Mouse (Mus musculus) gastrocnemius, postnatal 36 days (tissue): ENCODE measurements at regions not wholly inside any gene's neighbourhood (a gene's known extent, or its start where the extent isn't known, plus 50 kb on each side); places are given as distances from the start of the nearest gene placed in this dataset.
"Not testable (repeated sequence)": the region's sequence is repeated elsewhere in the genome, so short reads cannot be mapped to it uniquely, and the experiment has no call there.

ENCODE experiments used
- DNase-seq, 2 experiments: peaks; one replicate each; pipeline ENCODE4 v3.0.0; 2022
- intact Hi-C: fragments of 180-260 bp; cut with DNase I; formaldehyde crosslinking; loops from one replicate; pipeline ENCODE4 v1.15.1; 2025
- microRNA-seq, 2 experiments: library from miRNA; unstranded; fragments of <30 nt; microRNA quantifications; one replicate each; pipeline ENCODE4 v1.2.0; 2021

GRCm38 (mm10) chr7:47830124-47830523, 151.8 kb downstream of the Mrgpra4 start:
- intact Hi-C loops: loop anchor here (10.0 kb wide), 1 partner anchor 165 kb away; no protein-coding TSS in a partner anchor
- DNase-seq: no peak

GRCm38 (mm10) chr7:47781373-47781772, 180.2 kb upstream of the Mrgpra3 start:
- intact Hi-C loops: no loop called here
- DNase-seq: no peak

DNA sequence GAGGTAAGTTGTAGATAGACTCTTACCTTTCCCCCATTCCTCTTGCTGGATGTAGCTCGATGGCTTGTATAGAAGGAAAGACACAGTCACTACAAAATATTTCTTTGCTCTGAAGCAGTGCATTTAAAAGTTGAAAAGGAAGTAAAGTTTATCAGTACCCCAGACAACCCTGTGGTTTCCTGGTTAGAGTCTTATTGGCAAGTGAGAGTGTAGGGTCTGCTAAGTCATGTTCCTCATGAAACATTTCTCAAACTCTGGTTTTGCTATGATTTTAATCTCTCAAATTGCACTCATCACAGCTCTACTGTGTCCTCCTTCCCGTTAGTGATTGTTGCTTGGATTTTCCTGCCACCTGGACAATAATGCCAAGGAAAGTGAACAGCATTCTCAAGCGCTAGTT, 146.4 kb upstream of the Mrgpra3 start:
- DNase-seq: no peak
- intact Hi-C loops: no loop called here

DNA sequence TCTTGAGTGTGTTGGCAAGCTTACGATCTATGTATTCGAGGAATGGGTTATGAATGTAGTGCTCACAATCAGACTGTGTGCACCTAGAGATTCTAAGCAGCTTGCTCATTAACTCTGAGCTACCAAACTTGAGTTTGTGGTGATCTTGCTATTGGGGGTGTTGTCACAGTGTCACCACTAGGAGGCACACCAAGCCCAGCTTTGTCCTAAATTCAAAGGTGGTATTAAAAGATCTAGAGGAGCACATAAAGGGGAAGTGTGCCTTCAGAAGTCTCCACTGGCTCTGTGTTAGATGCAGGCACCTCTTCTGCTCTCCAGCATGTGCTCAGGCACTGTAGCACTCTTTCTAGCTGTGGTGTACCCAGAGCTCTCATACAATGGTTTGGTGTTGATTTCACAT, 138.9 kb upstream of the Mrgpra3 start:
- DNase-seq, intact Hi-C loops: not testable (repeated sequence)

- intact Hi-C loops: no loop called here
- DNase-seq: no peak
Observed at GRCm38 (mm10) chr7:47691121-47691520, 89.9 kb upstream of the Mrgpra3 start.

- intact Hi-C loops: no loop called here
- no peak for DNase-seq
Observed at GRCm38 (mm10) chr7:47676999-47677398, 75.8 kb upstream of the Mrgpra3 start.

Small RNA genes lying in the stretch of these regions (microRNA-seq; reads per million reads assigned to microRNA genes)
- 0 reads per million in 2 experiments for gene Gm22427
